Mouse (Mus musculus) left cerebral cortex, adult 2 months (tissue): ENCODE data around the gene Robo3. TPM values are rescaled to one million over a fixed set of nuclear protein-coding genes. Genes with fewer than 3 reads are reported as not detected.

Source experiments
- DNase-seq, 2 experiments: peaks; one replicate each; pipeline ENCODE4 v3.0.0; 2021 to 2022; ENCODE audit warnings: low spot score in 2 of 2, mixed read lengths in 1 of 2; ENCODE audit errors: extremely low spot score in 1 of 2
- H3K27ac ChIP-seq: fragments of 200-600 bp; 2 replicates; pipeline ENCODE4 v1.8.1; 2022
- H3K4me3 ChIP-seq: fragments of 200-600 bp; 2 replicates; pipeline ENCODE4 v1.8.1; 2022
- CTCF ChIP-seq: fragments of 200-600 bp; IDR thresholded peaks from 2 replicates; pipeline ENCODE4 v1.8.1; 2022; ENCODE audit warnings: antibody characterized with exemption, mild to moderate bottlenecking, moderate library complexity
- intact Hi-C: fragments of 180-260 bp; cut with DNase I; formaldehyde crosslinking; loops from one replicate; pipeline ENCODE4 v1.15.1; 2025
- total RNA-seq, 2 experiments: library from RNA; stranded (reverse); gene quantifications; 2 replicates each; pipeline ENCODE4 v1.2.3; 2021

Gene Robo3
- total RNA-seq, 2 experiments from 2014 or later, result 30.9 to 34.3 TPM

DNA sequence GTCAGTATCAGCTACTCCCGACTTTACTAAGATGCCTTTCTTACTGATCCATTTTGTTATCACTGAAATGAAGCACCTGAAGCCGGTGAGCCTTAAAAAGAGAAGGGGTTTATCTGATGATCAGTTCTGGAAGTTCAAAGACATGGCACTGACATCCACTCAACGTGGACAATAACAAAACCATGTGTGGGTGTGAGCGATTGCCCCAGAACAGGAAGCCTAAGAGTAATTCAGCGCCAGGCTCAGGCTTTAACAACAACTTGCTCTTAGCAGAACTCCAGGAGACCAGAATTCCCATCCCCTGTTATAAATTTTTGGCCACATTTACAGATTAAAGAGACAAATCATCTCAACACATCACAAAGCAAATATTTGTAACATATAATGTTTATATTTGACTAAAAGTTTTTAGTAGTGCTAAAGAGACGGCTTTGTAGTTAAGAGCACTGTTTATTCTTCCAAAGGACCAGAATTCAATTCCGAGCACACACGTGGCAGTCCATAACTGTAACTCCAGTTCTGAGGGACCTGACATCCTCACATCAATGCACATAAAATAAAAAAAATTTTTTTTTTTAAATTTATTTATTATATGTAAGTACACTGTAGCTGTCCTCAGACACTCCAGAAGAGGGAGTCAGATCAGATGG is 39.4 kb downstream of the Robo3 start:
- Histone ChIP-seq H3K27ac (no peak overlapping the region), H3K4me3 (no peak overlapping the region)
- no peak for DNase-seq
- TF ChIP-seq CTCF, result no peak
- intact Hi-C loops, result no loop called here

DNA sequence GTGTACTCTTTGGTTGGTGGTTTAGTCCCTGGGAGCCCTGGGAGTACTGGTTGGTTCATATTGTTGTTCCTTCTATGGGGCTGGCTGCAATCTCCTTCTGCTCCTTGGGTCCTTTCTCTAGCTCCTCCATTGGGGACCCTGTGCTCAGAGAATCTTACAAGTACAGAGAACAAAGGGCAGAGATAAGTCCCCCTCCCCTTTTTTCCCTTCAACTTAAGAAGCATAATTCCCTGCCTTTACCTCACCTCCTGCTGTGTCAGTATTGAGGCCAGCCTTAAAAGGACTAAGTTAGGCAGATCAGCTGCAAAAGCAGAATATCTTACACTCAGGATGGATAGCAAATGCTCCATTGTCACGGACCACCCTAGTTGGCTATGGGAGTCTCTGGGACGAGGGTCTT is 41.0 kb downstream of the Robo3 start:
- no peak for TF ChIP-seq CTCF
- DNase-seq, result no peak
- no peak overlapping the region for H3K27ac ChIP-seq
- no peak overlapping the region for H3K4me3 ChIP-seq
- intact Hi-C loops, result no loop called here

DNA sequence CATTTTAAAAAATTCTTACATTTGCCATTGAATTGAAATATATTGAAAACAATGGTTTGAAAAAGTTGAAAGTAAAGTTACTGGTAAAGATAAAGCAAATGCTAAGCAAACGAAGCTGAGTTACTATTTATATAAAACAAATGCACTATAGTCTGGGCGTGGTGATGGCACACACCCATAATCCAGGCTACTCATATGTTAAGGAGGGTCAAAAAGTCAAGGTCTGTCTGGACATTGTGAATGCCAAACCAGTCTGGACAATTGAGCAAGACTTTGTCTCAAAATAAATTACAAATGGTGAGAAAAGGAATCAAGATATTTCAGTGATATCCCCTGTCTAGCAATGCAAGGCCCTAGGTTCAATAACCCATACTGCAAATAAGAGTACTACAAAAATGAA is 42.2 kb downstream of the Robo3 start:
- intact Hi-C loops, result no loop called here
- DNase-seq, result no peak
- no peak overlapping the region for H3K27ac ChIP-seq
- TF ChIP-seq CTCF, result no peak
- H3K4me3 ChIP-seq, result no peak overlapping the region

DNA sequence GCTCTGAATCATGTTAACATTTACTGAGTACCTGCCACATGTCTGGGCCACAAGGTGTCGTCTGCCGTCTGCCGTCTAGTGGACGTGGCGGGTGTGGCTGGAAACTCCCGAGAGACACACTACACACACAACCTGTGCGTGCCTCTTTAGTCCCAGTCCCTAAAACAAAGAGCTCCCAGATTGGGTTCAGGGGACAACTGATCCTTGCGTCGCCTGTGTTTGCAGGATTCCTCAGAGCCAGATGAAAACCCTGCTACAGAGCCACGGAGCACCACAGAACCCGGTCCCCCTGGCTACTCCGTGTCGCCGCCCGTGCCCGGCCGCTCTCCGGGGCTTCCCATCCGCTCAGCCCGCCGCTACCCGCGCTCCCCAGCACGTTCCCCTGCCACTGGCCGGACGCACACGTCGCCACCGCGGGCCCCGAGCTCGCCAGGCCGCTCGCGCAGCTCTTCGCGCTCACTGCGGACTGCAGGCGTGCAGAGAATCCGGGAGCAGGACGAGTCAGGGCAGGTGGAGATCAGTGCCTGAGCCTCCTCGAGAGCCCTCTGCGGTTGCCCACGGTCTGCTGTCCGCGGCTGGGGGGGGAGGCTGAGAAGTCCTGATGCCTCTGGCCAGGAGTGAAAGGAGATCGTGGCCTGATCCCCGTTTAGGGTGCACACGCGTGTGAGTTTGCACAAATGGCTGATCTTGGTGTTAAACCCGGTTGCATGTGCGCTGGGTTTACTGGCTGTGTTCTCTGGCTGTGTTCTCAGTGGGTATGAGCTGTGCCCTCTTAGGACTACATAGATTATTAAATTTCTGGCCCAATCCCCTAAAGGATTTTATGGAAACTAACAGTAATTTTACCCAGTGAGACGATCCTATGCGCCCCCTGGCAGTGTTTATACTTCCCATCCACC is 48.5 kb downstream of the Robo3 start:
- TF ChIP-seq CTCF, result peak; percentile 32
- intact Hi-C loops, result no loop called here
- DNase-seq, result no peak
- peak overlapping the region; percentile 54 for H3K4me3 ChIP-seq
- H3K27ac ChIP-seq, result peak overlapping the region; percentile 75

DNA sequence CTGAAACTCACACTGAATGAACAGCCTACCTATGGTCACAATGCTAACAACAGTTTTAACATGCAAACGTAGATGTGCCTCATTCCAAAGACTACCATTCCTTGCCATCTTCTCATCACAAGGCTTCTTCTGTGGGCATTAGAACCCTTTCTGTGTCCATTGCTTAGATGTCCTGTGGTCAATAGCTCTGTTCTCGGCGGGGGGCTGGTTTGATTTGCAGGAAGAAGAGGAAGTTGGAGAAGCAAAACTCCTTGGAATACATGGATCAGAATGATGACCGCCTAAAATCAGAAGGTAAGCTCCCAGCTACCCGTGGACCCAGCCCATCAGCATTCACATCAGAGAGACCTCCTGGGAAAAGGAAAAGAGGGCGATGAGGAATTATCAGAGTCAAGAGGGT is 49.9 kb downstream of the Robo3 start:
- no peak for DNase-seq
- intact Hi-C loops, result no loop called here
- no peak for TF ChIP-seq CTCF
- H3K27ac ChIP-seq, result no peak overlapping the region
- no peak overlapping the region for H3K4me3 ChIP-seq

DNA sequence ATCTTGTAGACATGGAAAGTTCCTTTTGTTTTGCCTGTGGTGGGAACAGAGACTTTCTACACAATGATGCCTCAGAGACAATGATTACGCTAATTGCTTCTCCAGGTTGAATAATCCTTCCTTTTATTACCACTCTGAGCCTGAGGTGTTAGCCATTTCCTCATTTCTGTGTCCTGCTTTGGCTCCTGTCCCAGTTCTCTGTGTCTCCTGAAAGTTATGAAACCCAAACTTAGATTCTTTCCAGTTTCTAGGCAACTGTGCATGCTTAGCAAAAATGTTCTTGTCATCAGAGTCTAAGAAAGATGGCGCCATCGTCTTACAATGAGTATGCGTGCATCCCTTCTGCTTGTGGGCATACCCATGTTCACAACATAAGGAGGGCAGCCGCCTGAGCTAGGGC is 57.3 kb downstream of the Robo3 start:
- intact Hi-C loops, result no loop called here
- TF ChIP-seq CTCF, result no peak
- no peak for DNase-seq

DNA sequence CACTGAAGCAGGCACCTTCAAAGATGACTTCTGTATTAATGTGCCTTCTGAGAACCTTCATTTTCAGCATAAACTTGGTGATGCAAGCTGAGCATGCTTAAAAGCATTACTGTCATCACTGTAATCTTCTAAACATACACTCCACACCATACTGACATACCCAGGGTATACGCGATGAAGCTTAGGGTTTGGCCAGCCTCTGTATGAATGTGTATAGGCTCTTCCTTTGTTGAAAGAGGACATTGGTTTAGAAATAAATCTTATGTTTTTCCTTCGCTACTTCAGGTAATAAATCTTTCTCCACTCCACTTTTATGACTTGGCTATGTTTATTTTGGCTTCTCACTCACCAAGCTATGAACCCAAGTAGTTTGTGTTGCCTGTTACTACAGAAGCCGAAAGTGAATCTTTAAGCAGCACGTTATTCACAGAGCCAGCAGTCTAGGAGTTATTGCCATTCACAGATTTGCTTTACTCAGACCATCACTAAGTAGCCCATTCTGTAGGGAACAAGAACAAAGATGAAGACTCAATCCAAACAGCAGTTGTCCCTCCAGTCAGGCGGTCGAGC is 61.7 kb downstream of the Robo3 start:
- DNase-seq, result no peak
- no peak for TF ChIP-seq CTCF
- no peak overlapping the region for H3K27ac ChIP-seq
- no peak overlapping the region for H3K4me3 ChIP-seq
- intact Hi-C loops, result no loop called here

More for the DNA sequence above, 57.3 kb downstream of the Robo3 start:
- Histone ChIP-seq H3K4me3 (no peak overlapping the region), H3K27ac (no peak overlapping the region)

DNA sequence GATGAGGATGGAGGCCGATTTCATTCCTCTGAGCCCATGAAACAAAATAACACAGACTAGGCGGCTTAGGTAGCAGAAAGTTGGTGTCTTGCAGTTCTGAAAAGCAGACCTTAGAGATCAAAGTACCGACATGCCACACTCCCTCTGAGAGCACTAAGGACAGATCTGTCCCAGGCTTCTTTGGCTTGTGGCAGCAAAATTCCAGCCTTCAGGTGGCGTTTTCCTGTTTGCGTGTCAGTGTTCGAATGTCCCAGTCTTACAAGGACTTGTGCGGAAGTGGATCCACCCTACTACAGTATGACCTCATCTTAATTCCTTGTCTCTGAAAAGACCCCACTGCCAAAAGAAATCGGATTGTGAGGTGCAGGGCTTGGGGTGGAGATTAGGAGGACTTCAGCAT is 64.2 kb downstream of the Robo3 start:
- Histone ChIP-seq H3K4me3 (peak overlapping the region; percentile 43), H3K27ac (peak overlapping the region; percentile 89)
- intact Hi-C loops, result no loop called here

DNA sequence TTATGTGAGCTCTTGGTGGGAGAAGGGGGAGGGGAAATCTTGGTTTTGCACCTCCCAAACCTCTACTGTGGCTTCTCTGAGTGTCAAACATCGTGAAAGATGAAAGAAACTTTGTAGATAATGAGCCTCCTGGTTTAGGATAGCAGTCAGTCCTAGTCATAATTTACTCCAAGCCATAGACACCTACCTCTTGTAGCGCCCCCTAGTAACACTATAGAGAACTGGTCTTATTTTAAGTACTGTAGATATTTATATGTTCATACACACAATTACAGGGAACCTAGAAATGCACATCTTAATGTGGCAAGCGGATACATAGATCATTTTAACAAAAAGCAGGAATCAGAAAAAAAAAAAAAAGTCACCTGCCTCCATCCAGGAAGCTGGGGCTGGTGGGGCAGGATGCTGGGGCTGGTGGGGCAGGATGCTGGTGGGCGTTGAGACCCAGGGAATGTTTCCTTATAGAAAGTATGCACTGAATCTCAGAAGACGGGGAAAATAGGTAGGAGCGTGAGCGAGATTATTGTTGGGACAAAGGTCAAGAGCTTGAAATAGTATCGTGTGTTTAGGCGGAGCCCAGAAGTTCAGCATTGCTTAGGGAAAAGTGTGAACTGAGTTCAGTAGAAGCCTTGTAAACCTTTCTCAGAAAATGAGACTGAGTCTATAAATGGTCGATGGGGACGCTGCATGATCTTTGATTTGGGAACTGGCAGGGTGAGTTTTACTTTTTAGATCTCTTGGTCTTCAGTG is 64.8 kb downstream of the Robo3 start:
- peak overlapping the region; percentile 43 for H3K4me3 ChIP-seq
- peak overlapping the region; percentile 89 for H3K27ac ChIP-seq
- DNase-seq, result no peak
- intact Hi-C loops, result no loop called here
- peak; percentile 41 for TF ChIP-seq CTCF

More for the DNA sequence above, 64.2 kb downstream of the Robo3 start:
- no peak for DNase-seq
- peak; percentile 18 for TF ChIP-seq CTCF

DNA sequence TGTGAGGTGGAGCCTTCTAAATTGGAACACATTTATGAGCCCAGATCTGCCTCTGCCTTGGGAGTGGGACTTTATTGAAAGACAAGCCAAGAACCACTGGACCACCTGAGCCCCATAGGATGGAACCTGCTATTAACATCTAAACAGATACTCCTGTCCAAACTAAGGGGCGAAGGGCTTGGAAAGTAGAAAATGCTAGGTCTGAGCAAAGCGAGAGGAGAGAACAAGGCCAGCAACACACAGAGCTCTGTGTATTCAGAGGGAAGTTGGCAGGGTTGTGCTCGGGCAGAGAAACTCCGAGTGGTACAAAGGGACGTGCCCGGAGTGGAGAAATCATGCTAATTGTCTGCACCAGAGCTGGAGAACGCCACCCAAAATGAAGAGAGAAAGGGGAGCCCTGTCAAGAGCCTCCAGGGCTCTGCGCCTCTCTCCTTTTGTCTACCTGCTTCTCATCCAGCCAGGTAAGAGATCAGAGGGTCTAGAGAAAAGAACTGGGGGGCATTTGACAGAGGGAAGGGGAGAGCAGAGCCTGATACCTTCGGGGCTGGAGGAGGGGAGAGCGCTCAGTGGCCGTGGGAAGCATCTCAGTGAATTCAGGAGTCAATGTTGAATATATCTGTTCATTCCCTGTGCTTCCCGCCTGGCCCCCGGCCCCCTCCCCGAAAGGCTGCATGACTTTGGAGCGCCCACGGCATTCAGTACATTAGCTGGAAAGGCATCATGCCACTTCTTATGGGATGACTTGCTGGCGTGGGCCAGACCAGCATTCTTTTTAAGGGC is 65.6 kb downstream of the Robo3 start, which contains the start of gene Hepacam:
TSS of gene Hepacam (plus strand) at position 51 of the 780 bp plus-strand sequence.
- intact Hi-C loops, result no loop called here
- DNase-seq, result no peak
- peak within 1 kb of the TSS; percentile 43 for H3K4me3 ChIP-seq
- peak within 1 kb of the TSS; percentile 89 for H3K27ac ChIP-seq
- no peak for TF ChIP-seq CTCF

DNA sequence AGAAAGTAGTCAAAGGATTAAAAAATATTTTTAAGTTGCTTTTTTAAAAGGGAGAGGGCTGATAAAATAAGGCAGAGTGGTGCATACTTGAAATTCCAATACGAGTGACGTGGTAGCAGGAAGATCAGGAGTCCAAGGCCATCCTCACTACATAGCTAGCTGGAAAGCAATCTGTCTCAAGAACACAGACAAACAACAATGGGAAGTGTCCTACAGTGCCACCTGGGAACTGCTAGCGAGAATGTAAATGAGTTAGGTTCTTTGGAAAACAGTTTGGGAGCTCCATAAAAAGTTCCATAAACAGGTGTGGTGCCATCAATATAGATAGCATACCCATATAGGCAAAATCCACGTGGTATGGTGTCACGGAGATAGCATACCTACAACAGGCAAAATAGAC is 67.3 kb downstream of the Robo3 start:
- intact Hi-C loops, result no loop called here
- H3K27ac ChIP-seq, result peak overlapping the region; percentile 89
- H3K4me3 ChIP-seq, result no peak overlapping the region
- no peak for DNase-seq
- TF ChIP-seq CTCF, result no peak

Other genes with a start within 250 kb of the Robo3 start
- 10 to 100 TPM; 10.3 to 11.6 TPM for gene Tmem218, start 225.0 kb downstream of the Robo3 start, total RNA-seq
- gene Slc37a2, start 177.5 kb downstream of the Robo3 start, total RNA-seq, result 1 to 10 TPM; 1.6 to 1.8 TPM
- 1 to 10 TPM; 1.9 to 2.5 TPM for gene Ccdc15, start 84.8 kb downstream of the Robo3 start, total RNA-seq
- gene Hepacam, start 65.9 kb downstream of the Robo3 start, total RNA-seq, result 10 to 100 TPM; 53.6 to 53.7 TPM
- gene Robo4, start 31.3 kb downstream of the Robo3 start, total RNA-seq, result 1 to 10 TPM; 8.0 to 9.5 TPM
- 10 to 100 TPM; 21.4 to 26.7 TPM for gene Msantd2, start 56.1 kb upstream of the Robo3 start, total RNA-seq
- gene Esam, start 94.8 kb upstream of the Robo3 start, total RNA-seq, result 10 to 100 TPM; 19.6 to 22.5 TPM
- gene Vsig2, start 106.0 kb upstream of the Robo3 start, total RNA-seq, result 1 to 10 TPM; 4.1 to 4.5 TPM
- gene Nrgn, start 119.7 kb upstream of the Robo3 start, total RNA-seq, result 1,000 to 10,000 TPM; 1,927 to 1,950 TPM
- 10 to 100 TPM; 17.1 to 18.8 TPM for gene Siae, start 122.5 kb upstream of the Robo3 start, total RNA-seq
- gene Spa17, start 180.5 kb upstream of the Robo3 start, total RNA-seq, result 1 to 10 TPM; 1.7 to 2.1 TPM
- gene Tbrg1, start 224.1 kb upstream of the Robo3 start, total RNA-seq, result 10 to 100 TPM; 52.5 to 59.8 TPM
- gene Panx3, start 236.0 kb upstream of the Robo3 start, total RNA-seq, result not detected